Mouse (Mus musculus) stomach, embryonic 15.5 days (tissue): ENCODE measurements around the gene Clcf1. TPM values are rescaled to one million over a fixed set of nuclear protein-coding genes. Genes with fewer than 3 reads are reported as not detected.

Experiments
- ATAC-seq: fragments of 200-750 bp; cut with Nextera tagmentation; 2 replicates; pipeline ENCODE4 v1.8.0; 2017; ENCODE audit warnings: low read depth, moderate number of reproducible peaks, moderate TSS enrichment; ENCODE audit not compliant: insufficient read depth, low FRiP score
- H3K27ac ChIP-seq: fragments of 300-500 bp; sonication (generic); 2 replicates; pipeline ENCODE4 v1.5.1; 2015; ENCODE audit warnings: mild to moderate bottlenecking, inconsistent platforms
- H3K27me3 ChIP-seq: fragments of 300-500 bp; sonication (generic); replicated peaks from 2 replicates; pipeline ENCODE4 v1.6.1; 2015; ENCODE audit warnings: inconsistent platforms
- H3K36me3 ChIP-seq: fragments of 300-500 bp; sonication (generic); 2 replicates; pipeline ENCODE4 v1.6.1; 2015; ENCODE audit warnings: inconsistent platforms
- H3K4me1 ChIP-seq: fragments of 300-500 bp; sonication (generic); 2 replicates; pipeline ENCODE4 v1.6.1; 2015; ENCODE audit warnings: inconsistent platforms
- H3K4me2 ChIP-seq: fragments of 300-500 bp; sonication (generic); 2 replicates; pipeline ENCODE4 v1.6.1; 2015; ENCODE audit warnings: mild to moderate bottlenecking, inconsistent platforms
- H3K4me3 ChIP-seq: fragments of 300-500 bp; sonication (generic); replicated peaks from 2 replicates; pipeline ENCODE4 v1.5.1; 2015; ENCODE audit warnings: inconsistent platforms
- H3K9ac ChIP-seq: fragments of 300-500 bp; sonication (generic); 2 replicates; pipeline ENCODE4 v1.6.1; 2015; ENCODE audit warnings: inconsistent platforms
- H3K9me3 ChIP-seq: fragments of 300-500 bp; sonication (generic); 2 replicates; pipeline ENCODE4 v1.6.1; 2016; ENCODE audit warnings: inconsistent platforms
- WGBS: fragments of 180-500 bp; shearing (Covaris S2); methylation state at CpG from one replicate; pipeline ENCODE4 v1.1.7; 2015; 5-methylcytosine and 5-hydroxymethylcytosine counted together
- polyA plus RNA-seq: library from polyadenylated mRNA; unstranded; fragments of >200 nt; fragmentation: Nextera tagmentation; extraction: Ambion mirVana; gene quantifications from 2 replicates; pipeline ENCODE4 v1.2.1, GENCODE M21; 2015

The Clcf1 gene
- polyA plus RNA-seq, 1 experiment from 2014 or later, result 5.4 TPM

DNA sequence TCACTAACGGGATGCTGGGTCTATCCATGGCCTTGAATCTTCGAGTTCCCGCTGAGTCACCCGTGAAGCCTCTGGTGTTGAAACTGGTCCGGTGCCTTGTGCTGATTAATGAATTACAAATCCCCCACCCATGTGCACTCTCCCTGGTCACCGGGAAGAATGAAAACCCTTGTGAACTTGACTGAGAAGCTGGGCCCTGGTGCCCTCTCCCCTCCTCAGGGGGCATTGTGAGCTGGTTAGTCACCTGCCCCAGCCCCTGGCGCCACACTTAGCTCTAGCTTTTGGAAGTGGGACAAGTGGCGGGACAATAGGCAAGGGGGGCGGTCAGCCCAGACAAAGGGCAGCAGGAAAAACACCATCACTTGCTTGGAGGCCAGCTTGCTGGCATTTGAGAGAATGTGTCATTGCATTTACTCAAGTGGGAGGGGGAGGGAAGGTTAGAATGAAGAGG is 489 bp upstream of the Clcf1 start:
- no peaks in the 10 kb centered on the region for H3K27me3 ChIP-seq
- peak; percentile 3; the same call in 1 of the 2 replicates for ATAC-seq
- H3K9ac ChIP-seq, result peak overlapping the region; percentile 91; the same call in 1 of the 2 replicates
- no peaks in the 10 kb centered on the region for H3K36me3 ChIP-seq
- H3K27ac ChIP-seq, result peak overlapping the region; percentile 92
- H3K4me3 ChIP-seq, result peak overlapping the region; percentile 57
- peak overlapping the region; percentile 92 for H3K4me2 ChIP-seq
- H3K9me3 ChIP-seq, result no peaks in the 10 kb centered on the region
- peaks cover 42% of the 10 kb centered on the region for H3K4me1 ChIP-seq
- 10% methylated on average over 9 of the region's 9 CpGs for WGBS

DNA sequence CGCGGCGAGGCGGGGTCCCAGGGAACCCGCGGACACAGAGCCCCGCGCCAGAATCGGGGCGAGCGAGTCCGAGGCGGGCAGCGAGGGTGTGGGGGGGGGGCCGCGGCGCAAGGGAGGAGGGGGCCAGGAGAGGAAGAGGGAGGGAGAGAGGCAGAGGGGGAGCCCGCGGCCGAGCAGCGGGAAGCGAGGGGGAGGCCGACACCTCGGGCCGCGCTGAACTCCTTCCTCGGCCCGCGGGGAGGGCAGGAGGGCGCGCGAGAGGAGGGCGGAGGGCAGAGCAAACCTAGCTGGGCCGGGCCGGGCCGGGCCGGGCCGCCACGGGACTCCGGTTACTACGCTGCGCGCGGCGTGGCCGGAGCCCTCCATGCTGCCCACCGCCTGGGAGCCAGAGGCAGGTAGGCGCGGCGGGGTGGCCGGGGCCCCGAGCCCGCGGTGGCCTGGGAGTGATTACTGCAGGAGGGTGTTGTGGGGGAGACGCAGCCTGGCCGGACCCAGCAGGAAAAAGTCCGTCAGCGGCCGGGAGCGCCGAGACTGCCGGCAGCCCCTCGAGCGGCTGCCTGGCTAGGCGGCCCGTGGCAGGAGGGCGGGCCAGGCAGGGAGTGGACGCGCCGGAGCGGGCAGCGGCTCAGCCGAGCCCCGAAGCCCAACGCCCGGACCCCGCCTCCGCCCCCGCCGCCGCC is 873 bp downstream of the Clcf1 start:
- H3K4me1 ChIP-seq, result peaks cover 45% of the 10 kb centered on the region
- H3K27me3 ChIP-seq, result no peaks in the 10 kb centered on the region
- H3K36me3 ChIP-seq, result no peaks in the 10 kb centered on the region
- H3K4me2 ChIP-seq, result peak overlapping the region; percentile 92
- H3K4me3 ChIP-seq, result peak overlapping the region; percentile 57
- H3K9ac ChIP-seq, result peak overlapping the region; percentile 91
- under 1% methylated on average over 63 of the region's 81 CpGs for WGBS
- peak; percentile 25; the same call in 1 of the 2 replicates for ATAC-seq
- peak overlapping the region; percentile 92 for H3K27ac ChIP-seq
- H3K9me3 ChIP-seq, result no peaks in the 10 kb centered on the region

DNA sequence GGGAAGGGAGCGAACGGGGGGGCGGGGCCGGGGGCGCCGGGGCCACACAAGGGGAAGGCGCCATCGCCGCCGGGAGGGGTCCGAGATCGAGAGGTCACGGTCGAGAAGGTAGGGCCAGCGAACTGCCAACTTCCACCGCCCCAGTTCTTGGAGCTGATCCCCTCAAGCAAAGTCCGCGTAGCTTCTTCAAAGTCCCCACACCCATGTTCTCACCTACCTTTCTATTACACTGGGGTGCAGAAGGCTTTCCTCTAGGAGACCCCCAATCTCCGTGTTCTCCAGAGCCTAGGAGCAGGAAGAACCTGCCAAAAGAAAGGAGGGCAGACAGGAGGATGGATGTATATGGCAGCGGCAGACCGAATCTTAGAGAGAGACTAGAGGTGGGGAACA is 1.4 kb downstream of the Clcf1 start:
- ATAC-seq, result no peak
- Histone ChIP-seq H3K4me1 (peaks cover 50% of the 10 kb centered on the region), H3K4me3 (peak overlapping the region; percentile 57), H3K27me3 (no peaks in the 10 kb centered on the region), H3K9me3 (no peaks in the 10 kb centered on the region), H3K27ac (peak overlapping the region; percentile 92), H3K9ac (peak overlapping the region; percentile 91; the same call in 1 of the 2 replicates), H3K36me3 (no peaks in the 10 kb centered on the region), H3K4me2 (peak overlapping the region; percentile 92)
- WGBS, result under 1% methylated on average over 16 of the region's 21 CpGs

DNA sequence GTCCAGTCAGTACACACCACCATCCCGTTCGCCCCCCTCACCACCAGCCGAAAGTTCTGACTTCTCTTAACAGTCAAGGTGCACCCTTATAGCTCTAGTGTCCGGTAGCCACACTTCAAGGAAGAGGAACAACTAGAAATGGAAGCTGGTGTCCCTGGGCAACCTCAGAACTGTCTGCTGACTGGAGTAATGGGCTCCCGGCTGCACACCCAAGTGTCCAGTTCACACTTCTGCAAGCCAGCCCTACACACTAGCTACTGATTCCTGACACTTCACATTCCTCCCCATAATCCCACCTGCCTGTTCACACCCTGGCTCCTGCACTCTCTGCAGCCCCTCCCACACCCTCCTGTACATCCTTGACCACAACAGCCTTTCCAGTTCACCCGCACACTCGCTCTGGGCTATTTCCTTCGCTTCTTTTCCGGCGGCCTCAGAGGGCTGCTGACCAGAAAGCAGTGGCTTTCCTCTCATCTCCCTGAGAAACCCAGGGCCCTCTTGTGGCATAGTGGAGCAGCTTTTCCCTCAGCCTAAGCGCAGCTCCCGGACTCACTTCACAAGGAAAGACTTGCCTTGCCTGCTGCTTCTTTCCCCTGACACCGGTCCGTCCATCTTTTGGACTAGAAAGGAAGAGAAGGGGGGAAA is 2.1 kb downstream of the Clcf1 start:
- Histone ChIP-seq H3K27me3 (no peaks in the 10 kb centered on the region), H3K9me3 (no peaks in the 10 kb centered on the region), H3K4me1 (peaks cover 57% of the 10 kb centered on the region), H3K9ac (no peak overlapping the region), H3K4me2 (peak overlapping the region; percentile 92), H3K4me3 (peak overlapping the region; percentile 57), H3K36me3 (no peaks in the 10 kb centered on the region), H3K27ac (peak overlapping the region; percentile 57)
- WGBS, result 11% methylated on average over 14 of the region's 14 CpGs
- no peak for ATAC-seq

GRCm38 (mm10) chr19:4217140-4217539 is 3.1 kb downstream of the Clcf1 start:
- 15% methylated on average over 5 of the region's 5 CpGs for WGBS
- ATAC-seq, result no peak
- Histone ChIP-seq H3K27ac (peak overlapping the region; percentile 57), H3K36me3 (no peaks in the 10 kb centered on the region), H3K4me2 (peak overlapping the region; percentile 92), H3K4me1 (peaks cover 67% of the 10 kb centered on the region), H3K9ac (peak overlapping the region; percentile 24; the same call in 1 of the 2 replicates), H3K27me3 (no peaks in the 10 kb centered on the region), H3K4me3 (peak overlapping the region; percentile 57; the same call in 1 of the 2 replicates), H3K9me3 (no peaks in the 10 kb centered on the region)

DNA sequence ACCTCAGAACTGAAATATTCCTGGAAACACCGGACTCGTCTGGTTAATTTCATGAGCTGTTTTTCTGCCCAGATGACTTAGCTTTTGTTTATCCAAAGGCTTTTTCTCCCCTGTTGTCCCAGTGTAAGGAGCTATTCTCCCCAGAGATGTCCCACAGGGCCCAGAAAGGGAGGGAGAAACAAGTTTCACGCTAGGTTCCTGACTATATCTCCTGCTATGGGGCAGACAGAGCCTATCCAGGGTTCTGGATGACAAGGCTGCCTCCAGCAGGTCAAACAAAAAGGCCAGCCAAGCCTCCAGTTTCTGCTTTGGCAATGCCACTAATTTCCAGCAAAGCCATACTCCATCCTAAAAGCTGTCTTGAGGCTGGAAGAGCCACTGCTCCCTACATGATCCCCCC is 3.8 kb downstream of the Clcf1 start:
- Histone ChIP-seq H3K36me3 (no peaks in the 10 kb centered on the region), H3K4me2 (peak overlapping the region; percentile 92; the same call in 1 of the 2 replicates), H3K4me3 (no peak overlapping the region), H3K9ac (no peak overlapping the region), H3K4me1 (peaks cover 67% of the 10 kb centered on the region), H3K9me3 (no peaks in the 10 kb centered on the region), H3K27me3 (no peaks in the 10 kb centered on the region), H3K27ac (peak overlapping the region; percentile 57)
- ATAC-seq, result no peak
- 30% methylated on average over 3 of the region's 3 CpGs for whole genome bisulfite sequencing

- H3K4me3 ChIP-seq, result no peak overlapping the region
- peak overlapping the region; percentile 57 for H3K27ac ChIP-seq
- H3K36me3 ChIP-seq, result no peaks in the 10 kb centered on the region
- H3K9ac ChIP-seq, result no peak overlapping the region
- no peaks in the 10 kb centered on the region for H3K9me3 ChIP-seq
- WGBS, result 80% methylated on average over 11 of the region's 11 CpGs
- ATAC-seq, result no peak
- peaks cover 63% of the 10 kb centered on the region for H3K4me1 ChIP-seq
- H3K27me3 ChIP-seq, result no peaks in the 10 kb centered on the region
- no peak overlapping the region for H3K4me2 ChIP-seq
These were observed 4.3 kb downstream of the Clcf1 start for GRCm38 (mm10) chr19:4218293-4218692.

- 64% methylated on average over 1 of the region's 1 CpGs for WGBS
- H3K9me3 ChIP-seq, result no peaks in the 10 kb centered on the region
- H3K27ac ChIP-seq, result no peak overlapping the region
- H3K4me2 ChIP-seq, result no peak overlapping the region
- no peaks in the 10 kb centered on the region for H3K27me3 ChIP-seq
- H3K9ac ChIP-seq, result no peak overlapping the region
- ATAC-seq, result no peak
- H3K4me1 ChIP-seq, result peaks cover 58% of the 10 kb centered on the region
- H3K36me3 ChIP-seq, result no peaks in the 10 kb centered on the region
- no peak overlapping the region for H3K4me3 ChIP-seq
These were observed 4.7 kb downstream of the Clcf1 start for GRCm38 (mm10) chr19:4218784-4219183.

DNA sequence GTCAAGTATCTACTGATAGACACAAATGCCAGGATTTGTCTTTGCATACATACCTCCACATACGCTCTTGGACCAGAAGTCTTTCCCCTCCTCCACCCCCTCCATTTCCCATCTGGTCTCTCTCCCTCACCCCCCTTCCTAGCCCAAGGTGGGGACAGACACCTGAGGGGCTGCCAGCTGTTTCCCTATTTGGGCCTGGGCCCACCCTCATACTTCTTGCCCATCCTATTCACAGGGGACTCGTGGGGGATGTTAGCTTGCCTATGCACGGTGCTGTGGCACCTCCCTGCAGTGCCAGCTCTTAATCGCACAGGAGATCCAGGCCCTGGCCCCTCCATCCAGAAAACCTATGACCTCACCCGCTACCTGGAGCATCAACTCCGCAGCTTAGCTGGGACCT is 5.9 kb downstream of the Clcf1 start:
- H3K27me3 ChIP-seq, result no peaks in the 10 kb centered on the region
- ATAC-seq, result no peak
- H3K9ac ChIP-seq, result no peak overlapping the region
- no peaks in the 10 kb centered on the region for H3K36me3 ChIP-seq
- no peaks in the 10 kb centered on the region for H3K9me3 ChIP-seq
- WGBS, result 78% methylated on average over 6 of the region's 6 CpGs
- peak overlapping the region; percentile 68; the same call in 1 of the 2 replicates for H3K27ac ChIP-seq
- no peak overlapping the region for H3K4me3 ChIP-seq
- no peak overlapping the region for H3K4me2 ChIP-seq
- H3K4me1 ChIP-seq, result peaks cover 55% of the 10 kb centered on the region

DNA sequence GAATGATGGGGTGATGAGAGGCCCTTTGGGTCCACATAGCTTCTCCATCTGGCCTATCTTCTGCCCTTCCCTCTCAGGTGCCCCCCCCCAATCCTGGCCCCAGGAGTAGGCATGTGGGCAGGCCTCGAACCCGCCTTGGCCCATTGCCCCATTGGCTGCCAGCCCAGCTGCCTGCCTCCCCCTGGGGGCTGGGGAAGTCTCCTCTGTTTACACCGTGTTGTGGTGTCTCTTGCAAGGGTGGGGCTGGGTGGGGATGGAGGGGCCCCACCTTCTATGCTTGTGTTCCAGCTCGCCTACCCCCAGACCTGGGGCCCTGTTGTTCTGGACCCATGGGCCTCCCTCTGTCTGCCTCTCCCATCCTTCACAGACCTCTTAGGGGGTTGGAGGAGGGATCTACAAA is 6.4 kb downstream of the Clcf1 start:
- peak overlapping the region; percentile 33; the same call in 1 of the 2 replicates for H3K4me2 ChIP-seq
- no peaks in the 10 kb centered on the region for H3K36me3 ChIP-seq
- WGBS, result 18% methylated on average over 4 of the region's 4 CpGs
- H3K9ac ChIP-seq, result 0 out of 2 replicates have a peak overlapping the region, but pooled peaks have one; percentile 1
- H3K4me1 ChIP-seq, result peaks cover 53% of the 10 kb centered on the region
- H3K27me3 ChIP-seq, result no peaks in the 10 kb centered on the region
- H3K4me3 ChIP-seq, result no peak overlapping the region
- peak overlapping the region; percentile 68 for H3K27ac ChIP-seq
- peak; percentile 28; the same call in 1 of the 2 replicates for ATAC-seq
- no peaks in the 10 kb centered on the region for H3K9me3 ChIP-seq

DNA sequence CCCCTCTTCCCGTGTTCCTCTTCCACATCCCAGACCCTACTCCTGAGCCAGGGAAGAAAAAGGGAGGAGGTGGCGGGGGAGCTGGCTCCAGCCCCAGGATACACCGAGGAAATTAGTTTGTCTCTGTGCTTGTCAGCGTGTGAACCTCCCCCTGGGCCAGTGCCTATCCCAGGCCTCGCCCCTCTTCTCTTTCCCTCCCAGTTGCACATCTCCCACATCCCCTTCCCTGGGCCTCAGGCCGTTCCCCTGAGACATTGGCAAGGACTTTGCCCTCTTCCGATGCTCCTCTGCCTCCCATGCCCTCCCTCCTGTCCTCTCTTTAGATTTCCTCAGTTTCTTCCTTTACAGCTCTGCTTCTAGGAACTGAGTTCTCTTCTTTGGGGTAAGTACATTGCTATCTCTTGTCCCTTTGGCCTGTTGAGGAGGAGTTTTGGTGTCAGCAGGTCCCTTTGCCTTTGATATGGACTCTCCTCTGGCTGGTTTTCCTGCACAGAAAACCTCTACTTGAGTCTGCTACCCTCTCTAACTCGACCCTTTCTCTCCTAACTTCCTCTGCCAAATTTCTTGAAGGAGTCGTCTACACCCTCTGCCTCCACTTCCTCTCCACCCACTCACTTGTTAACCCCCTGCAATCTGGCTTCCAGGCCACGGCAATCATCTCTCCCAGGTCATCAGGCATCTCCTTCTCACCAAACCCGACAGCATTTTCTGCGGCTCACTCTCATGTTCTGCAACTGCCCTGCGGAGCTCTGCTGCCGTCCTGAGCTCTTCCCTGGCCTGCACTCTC is 7.1 kb downstream of the Clcf1 start:
- Histone ChIP-seq H3K27me3 (no peaks in the 10 kb centered on the region), H3K4me3 (peak overlapping the region; percentile 2; the same call in 1 of the 2 replicates), H3K4me2 (peak overlapping the region; percentile 33), H3K4me1 (peaks cover 48% of the 10 kb centered on the region), H3K9ac (peak overlapping the region; percentile 1; the same call in 1 of the 2 replicates), H3K9me3 (no peaks in the 10 kb centered on the region), H3K36me3 (no peaks in the 10 kb centered on the region), H3K27ac (peak overlapping the region; percentile 68)
- WGBS, result 28% methylated on average over 14 of the region's 14 CpGs
- ATAC-seq, result peak; percentile 61
